Mouse (Mus musculus): ENCODE data around the gene Krt6a.

Krt6a gene

GRCm38 (mm10) chr15:101694207-101694606, at the start of gene Krt6a:
Gene Krt6a (minus strand): TSS chr15:101694307.
- no peak for TF ChIP-seq GATA4 (IDR thresholded peaks at IDR 0.05; ENCODE audit: insufficient replicate concordance, low read length)

- TF ChIP-seq GATA4 (IDR thresholded peaks at IDR 0.05; ENCODE audit: insufficient replicate concordance, low read length), result no peak
Measured at GRCm38 (mm10) chr15:101742711-101743110, 48.6 kb upstream of the Krt6a start, which contains the start of gene Krt71. Gene Krt71 (minus strand): TSS chr15:101743109.

GRCm38 (mm10) chr15:101737786-101738185, 43.7 kb upstream of the Krt6a start:
- TF ChIP-seq GATA4 (IDR thresholded peaks at IDR 0.05; ENCODE audit: insufficient replicate concordance, low read length), result no peak

- TF ChIP-seq GATA4 (IDR thresholded peaks at IDR 0.05; ENCODE audit: insufficient replicate concordance, low read length), result no peak
Measured at GRCm38 (mm10) chr15:101730653-101731052, 36.5 kb upstream of the Krt6a start.

- TF ChIP-seq GATA4 (IDR thresholded peaks at IDR 0.05; ENCODE audit: insufficient replicate concordance, low read length), result no peak
Measured at GRCm38 (mm10) chr15:101724686-101725085, 30.6 kb upstream of the Krt6a start.

- TF ChIP-seq GATA4 (IDR thresholded peaks at IDR 0.05; ENCODE audit: insufficient replicate concordance, low read length), result no peak
Measured at GRCm38 (mm10) chr15:101715831-101716230, 21.7 kb upstream of the Krt6a start.

- TF ChIP-seq GATA4 (IDR thresholded peaks at IDR 0.05; ENCODE audit: insufficient replicate concordance, low read length), result no peak
Measured at GRCm38 (mm10) chr15:101714356-101714755, 20.2 kb upstream of the Krt6a start.

- no peak for TF ChIP-seq GATA4 (IDR thresholded peaks at IDR 0.05; ENCODE audit: insufficient replicate concordance, low read length)
Measured at GRCm38 (mm10) chr15:101713731-101714130, 19.6 kb upstream of the Krt6a start.

- no peak for TF ChIP-seq GATA4 (IDR thresholded peaks at IDR 0.05; ENCODE audit: insufficient replicate concordance, low read length)
Measured at GRCm38 (mm10) chr15:101712720-101713119, 18.6 kb upstream of the Krt6a start, which contains the start of gene Krt5. Gene Krt5 (minus strand): TSS chr15:101712898.

- no peak for TF ChIP-seq GATA4 (IDR thresholded peaks at IDR 0.05; ENCODE audit: insufficient replicate concordance, low read length)
Measured at GRCm38 (mm10) chr15:101708683-101709082, 14.6 kb upstream of the Krt6a start.

- TF ChIP-seq GATA4 (IDR thresholded peaks at IDR 0.05; ENCODE audit: insufficient replicate concordance, low read length), result no peak
Measured at GRCm38 (mm10) chr15:101707454-101707853, 13.3 kb upstream of the Krt6a start.

- no peak for TF ChIP-seq GATA4 (IDR thresholded peaks at IDR 0.05; ENCODE audit: insufficient replicate concordance, low read length)
Measured at GRCm38 (mm10) chr15:101704066-101704465, 10.0 kb upstream of the Krt6a start.

GRCm38 (mm10) chr15:101702380-101702779, 8.3 kb upstream of the Krt6a start:
- no peak for TF ChIP-seq GATA4 (IDR thresholded peaks at IDR 0.05; ENCODE audit: insufficient replicate concordance, low read length)

- TF ChIP-seq GATA4 (IDR thresholded peaks at IDR 0.05; ENCODE audit: insufficient replicate concordance, low read length), result no peak
Measured at GRCm38 (mm10) chr15:101699866-101700265, 5.8 kb upstream of the Krt6a start.

- TF ChIP-seq GATA4 (IDR thresholded peaks at IDR 0.05; ENCODE audit: insufficient replicate concordance, low read length), result no peak
Measured at GRCm38 (mm10) chr15:101699192-101699591, 5.1 kb upstream of the Krt6a start.

- TF ChIP-seq GATA4 (IDR thresholded peaks at IDR 0.05; ENCODE audit: insufficient replicate concordance, low read length), result no peak
Measured at GRCm38 (mm10) chr15:101697326-101698188, 3.5 kb upstream of the Krt6a start.

- TF ChIP-seq GATA4 (IDR thresholded peaks at IDR 0.05; ENCODE audit: insufficient replicate concordance, low read length), result no peak
Measured at GRCm38 (mm10) chr15:101688161-101688560, 5.9 kb downstream of the Krt6a start.

Data from liver, adult (tissue).